Mouse (Mus musculus) heart, adult 9 months (tissue): ENCODE measurements around the gene Stx6.
A peak's percentile ranks its signal among the peaks of the same experiment; 100 is the strongest.

Source experiments
- DNase-seq, 2 experiments: peaks; one replicate each; pipeline ENCODE4 v3.0.0; 2022; ENCODE audit warnings: low spot score in 2 of 2

Stx6 gene

GRCm38 (mm10) chr1:155233931-155234607 lies 75.6 kb downstream of the Stx6 start:
- DNase-seq = peak; percentile 88 to 89

- no peak for DNase-seq
Observed at GRCm38 (mm10) chr1:155235641-155236040, 77.1 kb downstream of the Stx6 start.

GRCm38 (mm10) chr1:155236306-155237024 lies 78.0 kb downstream of the Stx6 start:
- DNase-seq = peak; percentile 68 to 75

GRCm38 (mm10) chr1:155237390-155237789 lies 78.9 kb downstream of the Stx6 start:
- DNase-seq = no peak

- no peak for DNase-seq
Observed at GRCm38 (mm10) chr1:155238126-155238525, 79.6 kb downstream of the Stx6 start.

- DNase-seq = no peak
Observed at GRCm38 (mm10) chr1:155239169-155239568, 80.7 kb downstream of the Stx6 start.

- peak; percentile 48 to 59 for DNase-seq
Observed at GRCm38 (mm10) chr1:155239962-155240717, 81.6 kb downstream of the Stx6 start.

GRCm38 (mm10) chr1:155241701-155242487 lies 83.4 kb downstream of the Stx6 start:
- DNase-seq = no peak

- no peak for DNase-seq
Observed at GRCm38 (mm10) chr1:155242488-155242745, 83.9 kb downstream of the Stx6 start.

- peak; percentile 65 to 71 for DNase-seq
Observed at GRCm38 (mm10) chr1:155243797-155244770, 85.6 kb downstream of the Stx6 start, which contains the start of gene BC034090. Gene BC034090 (minus strand): TSS chr1:155244444.

- peak in 1 of 2 experiments; percentile 24 for DNase-seq
Observed at GRCm38 (mm10) chr1:155244771-155245211, 86.3 kb downstream of the Stx6 start.

- DNase-seq = no peak
Observed at GRCm38 (mm10) chr1:155245516-155245915, 87.0 kb downstream of the Stx6 start.

- DNase-seq = no peak
Observed at GRCm38 (mm10) chr1:155247441-155247840, 88.9 kb downstream of the Stx6 start.

- no peak for DNase-seq
Observed at GRCm38 (mm10) chr1:155248041-155248440, 89.5 kb downstream of the Stx6 start.

GRCm38 (mm10) chr1:155249896-155250295 lies 91.4 kb downstream of the Stx6 start:
- DNase-seq = no peak

- no peak for DNase-seq
Observed at GRCm38 (mm10) chr1:155250531-155251135, 92.1 kb downstream of the Stx6 start.

GRCm38 (mm10) chr1:155251596-155251995 lies 93.1 kb downstream of the Stx6 start:
- no peak for DNase-seq

- no peak for DNase-seq
Observed at GRCm38 (mm10) chr1:155252631-155253121, 94.2 kb downstream of the Stx6 start.

- DNase-seq = no peak
Observed at GRCm38 (mm10) chr1:155253126-155253525, 94.6 kb downstream of the Stx6 start.

- no peak for DNase-seq
Observed at GRCm38 (mm10) chr1:155254309-155254708, 95.8 kb downstream of the Stx6 start.
